Mouse (Mus musculus) ES-E14 (cell line): ENCODE results near the gene Astn1. TPM values are rescaled to one million over a fixed set of nuclear protein-coding genes. Genes with fewer than 3 reads are reported as not detected.

Source experiments
- DNase-seq: peaks from one replicate; pipeline ENCODE4 v3.0.0-alpha.2; 2013; ENCODE audit warnings: low read depth, low spot score
- H3K27ac ChIP-seq: 2 replicates; pipeline ENCODE4 v1.5.1; 2012; ENCODE audit warnings: low read depth, mild to moderate bottlenecking, low read length, moderate library complexity, mixed read lengths; ENCODE audit not compliant: poor library complexity, insufficient read depth, severe bottlenecking
- H3K36me3 ChIP-seq: 2 replicates; pipeline ENCODE4 v1.6.1; 2012; ENCODE audit warnings: mild to moderate bottlenecking, low read length, moderate library complexity, mixed read lengths; ENCODE audit not compliant: control insufficient read depth, poor library complexity, insufficient read depth, severe bottlenecking
- H3K4me1 ChIP-seq, 2 experiments: fragments of 150-350 bp in 1 of 2; sonication (generic) in 1 of 2; 2 replicates each; pipeline ENCODE4 v1.6.1; 2012; ENCODE audit warnings: low read length in 2 of 2, mild to moderate bottlenecking in 1 of 2, mixed read lengths in 1 of 2; ENCODE audit not compliant: control insufficient read depth in 2 of 2, insufficient read depth in 2 of 2, poor library complexity in 1 of 2
- H3K4me3 ChIP-seq, 2 experiments: fragments of 150-350 bp in 1 of 2; sonication (generic) in 1 of 2; 2 replicates each; pipeline ENCODE4 v1.5.1; 2012; ENCODE audit warnings: low read length in 2 of 2, low read depth in 1 of 2, mild to moderate bottlenecking in 1 of 2, mixed read lengths in 1 of 2; ENCODE audit not compliant: insufficient read depth in 1 of 2, poor library complexity in 1 of 2, severe bottlenecking in 1 of 2
- H3K9ac ChIP-seq: 2 replicates; pipeline ENCODE4 v1.6.1; 2012; ENCODE audit warnings: low read depth, mild to moderate bottlenecking, low read length, mixed read lengths; ENCODE audit not compliant: poor library complexity, insufficient read depth, severe bottlenecking
- H3K9me3 ChIP-seq: fragments of 150-350 bp; sonication (generic); 2 replicates; pipeline ENCODE4 v1.6.1; 2012; ENCODE audit warnings: low read depth, mild to moderate bottlenecking, low read length; ENCODE audit not compliant: control insufficient read depth, insufficient read depth
- CHD2 ChIP-seq: IDR thresholded peaks from 2 replicates; pipeline ENCODE4 v1.6.1; 2014; ENCODE audit warnings: mild to moderate bottlenecking, low read depth, low read length, inconsistent platforms
- HCFC1 ChIP-seq: IDR thresholded peaks from 2 replicates; pipeline ENCODE4 v1.6.1; 2012; ENCODE audit warnings: low read length, inconsistent platforms, borderline replicate concordance; ENCODE audit not compliant: insufficient read depth
- MAFK ChIP-seq: IDR thresholded peaks from 2 replicates; pipeline ENCODE4 v1.6.1; 2014; ENCODE audit warnings: mild to moderate bottlenecking, low read depth, low read length, inconsistent platforms; ENCODE audit not compliant: insufficient read depth
- ZC3H11A ChIP-seq: IDR thresholded peaks from 2 replicates; pipeline ENCODE4 v1.6.1; 2012; ENCODE audit warnings: low read depth, mild to moderate bottlenecking, inconsistent platforms, low read length, borderline replicate concordance
- ZNF384 ChIP-seq: IDR thresholded peaks from 2 replicates; pipeline ENCODE4 v1.6.1; 2012; ENCODE audit warnings: low read depth, low read length, inconsistent platforms
- in situ Hi-C, 2 experiments: fragments of 600-800 bp; cut with MboI; formaldehyde crosslinking; loops; one replicate each; pipeline ENCODE4 v1.15.1; 2025; ENCODE audit warnings: low sequenced_read_pairs in 2 of 2, inconsistent platforms in 1 of 2; ENCODE audit not compliant: unreplicated experiment in 2 of 2
- total RNA-seq: library from RNA; depleted of rRNA; stranded (reverse); fragments of 300-350 nt; gene quantifications from 2 replicates; pipeline ENCODE4 v1.2.3, GENCODE M21; 2012

Astn1 gene
- total RNA-seq, 1 experiment, result 0.85 TPM

DNA sequence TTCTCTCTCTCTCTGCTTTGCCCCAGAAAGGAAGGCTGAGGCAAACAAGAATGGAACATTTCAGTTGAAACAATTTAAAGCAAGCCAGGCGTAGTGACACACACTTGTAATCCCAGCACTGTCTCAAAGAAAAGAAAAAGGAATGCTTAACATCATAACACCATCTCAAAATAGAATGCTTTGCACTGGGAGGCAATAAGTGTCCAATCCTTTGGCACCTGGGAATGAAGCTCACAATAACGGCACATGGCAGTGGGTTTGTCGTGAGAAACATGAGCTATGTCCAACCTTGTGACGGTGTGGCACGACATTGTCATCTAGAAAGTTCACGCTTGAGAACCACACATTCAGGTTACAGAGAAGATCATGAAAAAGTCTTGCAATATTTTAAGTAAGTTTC is 191.3 kb downstream of the Astn1 start:
- H3K9ac ChIP-seq, result no peak overlapping the region

DNA sequence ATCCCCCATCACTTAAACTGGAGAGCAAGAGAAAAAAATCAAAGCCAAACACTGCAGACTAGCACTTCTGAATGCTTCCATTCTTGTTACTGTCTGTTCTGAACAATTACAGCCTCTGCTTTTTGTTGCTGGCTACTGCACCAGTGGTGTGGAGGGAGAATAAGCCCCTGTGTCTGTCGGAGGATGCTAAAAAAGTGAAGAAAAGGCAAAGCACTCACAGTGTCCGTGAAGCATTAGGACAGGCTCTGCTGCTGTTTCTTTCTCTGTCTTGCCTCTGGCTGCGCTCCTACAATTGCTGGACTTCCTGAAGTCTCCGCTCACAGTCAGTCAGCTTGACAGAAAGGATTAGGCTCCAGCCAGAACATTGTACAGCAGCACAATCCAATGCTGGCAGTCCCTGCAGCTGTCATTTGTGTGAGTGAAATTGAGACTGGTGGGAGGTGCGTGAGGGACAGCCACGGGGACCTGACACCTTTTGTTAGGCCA is 192.0 kb downstream of the Astn1 start:
- Histone ChIP-seq H3K36me3 (no peaks in the 10 kb centered on the region), H3K27ac (no peak overlapping the region), H3K9ac (no peak overlapping the region), H3K4me3 (no peak overlapping the region), H3K4me1 (no peaks in the 10 kb centered on the region), H3K9me3 (no peaks in the 10 kb centered on the region)
- in situ Hi-C loops, result no loop called here
- no peak for DNase-seq
- TF ChIP-seq ZC3H11A (no peak), MAFK (no peak), CHD2 (no peak)

More for the DNA sequence above, 191.3 kb downstream of the Astn1 start:
- Histone ChIP-seq H3K27ac (no peak overlapping the region), H3K9me3 (no peaks in the 10 kb centered on the region), H3K4me3 (no peak overlapping the region), H3K4me1 (no peaks in the 10 kb centered on the region), H3K36me3 (no peaks in the 10 kb centered on the region)
- no peak for DNase-seq
- in situ Hi-C loops, result no loop called here
- TF ChIP-seq CHD2 (no peak), MAFK (no peak), HCFC1 (no peak), ZC3H11A (no peak), ZNF384 (no peak)

DNA sequence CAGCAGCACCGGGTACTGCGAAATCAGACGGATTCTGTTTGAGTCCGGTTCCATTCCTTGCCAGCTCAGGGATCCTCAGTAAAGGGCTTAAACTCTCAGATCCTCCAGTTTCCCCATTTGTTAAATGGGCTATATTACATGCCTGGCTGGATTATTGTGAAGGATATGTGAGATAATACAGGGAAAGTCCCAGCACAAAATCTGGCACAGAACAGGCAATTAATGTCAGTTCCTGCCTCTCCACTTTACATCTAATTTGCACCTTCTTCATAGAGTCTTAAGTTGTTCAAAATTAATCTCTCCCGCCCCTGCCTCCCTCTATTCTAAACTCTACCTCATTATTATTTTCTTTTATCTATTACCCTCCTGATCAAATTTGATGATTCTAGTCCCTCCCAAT is 211.1 kb downstream of the Astn1 start:
- H3K9ac ChIP-seq, result no peak overlapping the region
- DNase-seq, result no peak
- in situ Hi-C loops, result no loop called here
- no peaks in the 10 kb centered on the region for H3K36me3 ChIP-seq
- H3K4me3 ChIP-seq, result no peak overlapping the region
- H3K4me1 ChIP-seq, result no peaks in the 10 kb centered on the region
- TF ChIP-seq HCFC1, result no peak
- no peak for TF ChIP-seq ZC3H11A
- TF ChIP-seq CHD2, result no peak
- TF ChIP-seq ZNF384, result no peak
- TF ChIP-seq MAFK, result no peak
- no peaks in the 10 kb centered on the region for H3K9me3 ChIP-seq
- H3K27ac ChIP-seq, result no peak overlapping the region

DNA sequence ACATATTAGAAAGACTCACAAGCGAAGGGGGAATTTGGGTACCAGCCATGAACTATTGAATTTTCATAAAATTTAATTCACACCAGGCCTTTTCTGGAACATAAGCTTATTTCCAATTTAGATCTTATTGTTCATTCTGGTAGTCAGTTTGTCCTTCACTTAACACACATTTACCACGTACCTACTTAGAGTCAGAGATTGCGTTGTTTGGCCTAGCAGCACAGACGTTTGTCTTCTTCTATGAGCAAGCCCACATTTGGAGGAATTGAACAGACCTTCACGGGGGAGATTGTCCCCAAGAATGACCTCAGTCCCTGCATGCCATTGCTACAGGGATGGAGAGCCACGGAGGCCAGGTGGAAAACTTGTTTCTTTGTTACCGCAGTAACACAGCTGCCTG is 211.5 kb downstream of the Astn1 start:
- no peaks in the 10 kb centered on the region for H3K9me3 ChIP-seq
- no peaks in the 10 kb centered on the region for H3K36me3 ChIP-seq
- H3K9ac ChIP-seq, result no peak overlapping the region
- in situ Hi-C loops, result no loop called here
- H3K4me1 ChIP-seq, result no peaks in the 10 kb centered on the region
- no peak overlapping the region for H3K27ac ChIP-seq
- TF ChIP-seq MAFK (no peak), HCFC1 (no peak), ZNF384 (no peak), CHD2 (no peak), ZC3H11A (no peak)
- DNase-seq, result no peak
- no peak overlapping the region for H3K4me3 ChIP-seq

DNA sequence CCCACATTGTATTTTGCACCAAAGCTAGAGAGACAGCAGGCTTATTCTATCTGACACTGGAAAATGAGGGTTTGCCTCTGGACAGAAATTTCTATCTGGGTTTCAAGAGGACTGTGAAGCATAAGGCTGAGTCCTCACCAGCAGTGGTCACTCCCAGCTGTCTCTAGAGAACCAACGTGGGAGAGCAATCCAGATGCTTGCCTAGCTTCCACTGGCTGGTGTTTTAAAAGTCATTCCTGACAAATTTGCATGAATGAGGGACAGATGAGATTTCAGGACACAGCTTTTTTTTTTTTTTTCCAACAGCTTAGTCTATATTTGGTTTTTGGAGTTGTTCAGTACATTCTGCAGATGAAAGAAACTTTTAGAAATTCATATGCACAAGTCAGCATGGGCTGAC is 213.9 kb downstream of the Astn1 start:
- in situ Hi-C loops, result no loop called here
- no peak for TF ChIP-seq MAFK
- no peak for TF ChIP-seq CHD2
- no peak for TF ChIP-seq ZC3H11A
- TF ChIP-seq ZNF384, result no peak
- no peak for TF ChIP-seq HCFC1
- no peaks in the 10 kb centered on the region for H3K4me1 ChIP-seq
- no peak overlapping the region for H3K9ac ChIP-seq
- no peak for DNase-seq
- no peak overlapping the region for H3K4me3 ChIP-seq
- no peak overlapping the region for H3K27ac ChIP-seq
- no peaks in the 10 kb centered on the region for H3K36me3 ChIP-seq
- H3K9me3 ChIP-seq, result no peaks in the 10 kb centered on the region
